In genomic region chr11:53098780-53099198, GRCm38 (mm10) we compare ENCODE assay signal across 11 mouse cellular contexts.
DNase-seq lines count a peak whose midpoint lies in the region; ATAC-seq and TF ChIP-seq lines count a peak whose summit lies in the region.
"Had no signal": no experiment of that assay in that cellular context is flagged by ENCODE, and none has a peak within 500 bp of the region (broad histone marks: within the 10 kb centered on the region; RNA-seq: fewer than 3 reads in every experiment).

No protein-coding gene starts in this region.

- 45% methylated on average over 3 of the region's 3 CpGs for WGBS in hindbrain, embryonic 14.5 days
- 39% methylated on average over 3 of the region's 3 CpGs for WGBS in hindbrain, embryonic 13.5 days

- TF ChIP-seq POLR2A in brain, embryonic 14.5 days (IDR thresholded peaks at IDR 0.05; ENCODE audit: borderline replicate concordance, extremely low read depth, insufficient read depth, insufficient read length, poor library complexity, severe bottlenecking) = no peak

- ATAC-seq in hindbrain, embryonic 14.5 days (ENCODE audit: low FRiP score) = peak; percentile 34; the same call in 1 of the 2 replicates
- no peak for ATAC-seq in hindbrain, embryonic 13.5 days (ENCODE audit: low FRiP score)
- ATAC-seq in activated CD4-positive, CD25-positive, alpha-beta regulatory T cell, adult 4 months = no peak

- no peak overlapping the region for H3K4me2 ChIP-seq in hindbrain, embryonic 14.5 days (replicated peaks)
- no peak overlapping the region for H3K4me2 ChIP-seq in hindbrain, embryonic 13.5 days

- no peaks in the 10 kb centered on the region for H3K9me3 ChIP-seq in hindbrain, embryonic 14.5 days (ENCODE audit: control insufficient read depth, low read length)
- H3K9me3 ChIP-seq in hindbrain, embryonic 13.5 days = no peaks in the 10 kb centered on the region
- H3K9me3 ChIP-seq: G1E; megakaryocyte, embryonic 14.5 days had no signal

- no peak for TF ChIP-seq CTCF in brain, embryonic 14.5 days (IDR thresholded peaks at IDR 0.05; ENCODE audit: borderline replicate concordance, extremely low read depth, insufficient read depth, insufficient read length)

- no peak overlapping the region for H3K9ac ChIP-seq in hindbrain, embryonic 14.5 days
- no peak overlapping the region for H3K9ac ChIP-seq in hindbrain, embryonic 13.5 days

- H3K27me3 ChIP-seq in hindbrain, embryonic 14.5 days (ENCODE audit: control insufficient read depth, insufficient read depth, low read length) = no peaks in the 10 kb centered on the region
- 0 out of 2 replicates have a peak, but pooled peaks cover 3% of the 10 kb centered on the region for H3K27me3 ChIP-seq in hindbrain, embryonic 13.5 days

- DNase-seq in hindbrain, embryonic 14.5 days (ENCODE audit: low spot score) = no peak
- DNase-seq in MN1 (ENCODE audit: low spot score) = peak; percentile 12
- peak; percentile 53 for DNase-seq in brain, embryonic 14.5 days (ENCODE audit: low read depth)
- DNase-seq in heart, postnatal 4 days = peak; percentile 76
- no peak for DNase-seq in natural killer cell, adult 2 months (ENCODE audit: low spot score in 2 of 2)
- DNase-seq in spleen, postnatal 36 days (ENCODE audit: low spot score in 2 of 2) = no peak
- DNase-seq: thymus, postnatal 4 days had no signal

- no peak overlapping the region for H3K4me3 ChIP-seq in hindbrain, embryonic 14.5 days (replicated peaks; ENCODE audit: low read length)
- H3K4me3 ChIP-seq in hindbrain, embryonic 13.5 days = no peak overlapping the region
- H3K4me3 ChIP-seq: megakaryocyte, embryonic 14.5 days had no signal

- no peaks in the 10 kb centered on the region for H3K36me3 ChIP-seq in hindbrain, embryonic 14.5 days (replicated peaks; ENCODE audit: control insufficient read depth, insufficient read depth)
- no peaks in the 10 kb centered on the region for H3K36me3 ChIP-seq in hindbrain, embryonic 13.5 days
- H3K36me3 ChIP-seq: G1E had no signal

- H3K4me1 ChIP-seq in hindbrain, embryonic 14.5 days (replicated peaks; ENCODE audit: control insufficient read depth, insufficient read depth, low read length) = 0 out of 2 replicates have a peak, but pooled peaks cover 3% of the 10 kb centered on the region
- peaks cover 4% of the 10 kb centered on the region; the same call in 1 of the 2 replicates for H3K4me1 ChIP-seq in hindbrain, embryonic 13.5 days (replicated peaks)
- H3K4me1 ChIP-seq: megakaryocyte, embryonic 14.5 days had no signal

- no peak overlapping the region for H3K27ac ChIP-seq in hindbrain, embryonic 14.5 days
- H3K27ac ChIP-seq in hindbrain, embryonic 13.5 days = no peak overlapping the region

Comparison
In these comparisons a context has a peak if more than half of its experiments do, and no peak if none do; other contexts are left out.
1. DNase-seq: peak in MN1 (single experiment), brain, embryonic 14.5 days (single experiment) and heart, postnatal 4 days (single experiment); none in hindbrain, embryonic 14.5 days (single experiment), natural killer cell, adult 2 months (0 of 2) and spleen, postnatal 36 days (0 of 2).